Mouse (Mus musculus) CD8-positive naive resting alpha-beta T cell, adult 2 months (primary cell): ENCODE results near the gene Capn11.
A peak's percentile ranks its signal among the peaks of the same experiment; 100 is the strongest.

Experiments used
- DNase-seq, 2 experiments: peaks; one replicate each; pipeline ENCODE4 v3.0.0; 2022; ENCODE audit warnings: low read depth in 2 of 2, low spot score in 2 of 2

Capn11 gene

GRCm38 (mm10) chr17:45600267-45600666 is 58.9 kb downstream of the Capn11 start:
- no peak for DNase-seq

- no peak for DNase-seq
These were observed 59.5 kb downstream of the Capn11 start, which contains the start of gene Slc29a1 for GRCm38 (mm10) chr17:45599446-45600242. TSS of gene Slc29a1 (minus strand) at chr17:45599606.

DNA sequence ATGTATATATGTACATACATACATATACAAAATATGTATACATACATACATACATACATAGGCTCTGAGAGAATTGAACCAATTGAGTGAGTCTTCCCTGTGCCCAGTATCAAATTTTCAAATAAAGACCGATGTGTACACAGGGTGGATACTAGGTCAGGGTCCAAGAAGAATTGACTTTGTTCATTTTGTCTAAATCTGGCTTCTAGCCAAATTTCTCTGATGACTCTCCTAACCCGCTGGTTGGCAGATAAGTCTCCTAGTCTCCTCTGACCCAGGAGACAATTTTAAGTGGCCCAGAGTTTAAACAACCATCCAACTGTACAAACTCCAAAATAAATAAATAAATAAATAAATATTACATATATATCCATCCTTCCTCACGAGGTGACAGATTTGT is 60.2 kb downstream of the Capn11 start:
- DNase-seq, result no peak

GRCm38 (mm10) chr17:45598376-45598775 is 60.7 kb downstream of the Capn11 start:
- no peak for DNase-seq

GRCm38 (mm10) chr17:45597787-45598186 is 61.3 kb downstream of the Capn11 start:
- no peak for DNase-seq

GRCm38 (mm10) chr17:45596631-45597396 is 62.3 kb downstream of the Capn11 start:
- peak; percentile 43 to 62 for DNase-seq

GRCm38 (mm10) chr17:45595736-45596390 is 63.3 kb downstream of the Capn11 start:
- DNase-seq, result no peak

GRCm38 (mm10) chr17:45594881-45595735 is 64.0 kb downstream of the Capn11 start:
- peak; percentile 54 to 71 for DNase-seq

DNA sequence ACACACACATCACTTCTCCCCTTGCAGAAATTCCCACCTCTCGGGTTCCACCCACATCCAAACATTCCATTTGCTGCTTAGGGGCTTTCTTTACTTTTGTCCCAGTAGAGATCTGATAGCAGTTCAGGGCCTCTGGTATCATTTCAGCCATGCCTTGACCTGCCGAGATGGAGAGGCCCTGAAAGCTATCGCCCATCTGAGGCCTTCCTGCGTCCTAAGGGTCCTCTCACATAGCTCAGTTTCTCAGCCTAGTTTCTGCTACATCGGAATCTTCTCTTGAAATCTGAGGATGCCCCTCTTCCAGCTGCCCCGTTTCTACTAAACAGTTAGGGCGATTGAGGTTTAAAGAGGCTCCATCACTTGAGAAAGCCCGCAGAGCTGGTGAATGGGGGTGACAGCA is 64.9 kb downstream of the Capn11 start:
- DNase-seq, result no peak

GRCm38 (mm10) chr17:45593479-45593878 is 65.6 kb downstream of the Capn11 start:
- no peak for DNase-seq

DNA sequence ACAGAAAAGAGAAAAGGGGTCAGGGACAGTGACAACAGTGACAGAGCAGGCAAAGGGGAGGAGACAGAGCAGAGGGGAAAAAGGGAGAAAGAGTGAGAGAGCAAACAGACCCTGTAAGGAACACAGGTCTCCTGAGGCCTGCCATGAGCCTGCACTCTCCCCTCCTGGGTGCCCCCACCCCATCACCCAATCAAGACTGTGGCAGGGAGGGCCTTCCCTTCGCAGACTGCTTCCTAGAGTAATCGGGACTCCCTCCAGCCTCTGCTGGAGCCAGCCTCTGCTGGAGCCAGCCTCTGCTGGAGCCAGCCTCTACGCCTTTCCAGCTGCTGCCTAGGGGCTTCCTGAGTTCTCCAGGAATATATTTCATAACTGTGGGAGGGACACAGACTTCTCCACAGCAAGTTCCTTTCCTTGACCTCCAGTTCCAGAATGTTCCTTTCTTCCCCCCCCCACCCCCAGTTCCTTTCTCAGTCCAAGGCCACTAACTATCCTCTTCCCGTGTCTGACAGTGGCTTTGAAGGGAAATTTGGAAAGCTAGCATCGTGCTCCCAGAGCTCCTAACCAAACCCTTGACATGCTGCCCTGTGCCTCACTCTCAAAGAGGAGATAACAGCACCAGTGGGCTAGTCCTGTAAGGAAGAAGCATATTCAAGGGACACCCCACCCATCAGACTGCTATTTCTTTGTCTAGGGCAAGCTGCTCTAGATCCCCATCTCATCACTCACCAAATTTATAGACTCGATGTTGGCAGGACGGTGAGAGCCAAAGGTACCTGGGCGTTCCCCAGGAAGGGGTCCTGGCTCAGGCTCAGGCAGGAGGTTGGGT is 66.3 kb downstream of the Capn11 start:
- no peak for DNase-seq

- DNase-seq, result no peak
These were observed 67.2 kb downstream of the Capn11 start for GRCm38 (mm10) chr17:45591701-45592605.

DNA sequence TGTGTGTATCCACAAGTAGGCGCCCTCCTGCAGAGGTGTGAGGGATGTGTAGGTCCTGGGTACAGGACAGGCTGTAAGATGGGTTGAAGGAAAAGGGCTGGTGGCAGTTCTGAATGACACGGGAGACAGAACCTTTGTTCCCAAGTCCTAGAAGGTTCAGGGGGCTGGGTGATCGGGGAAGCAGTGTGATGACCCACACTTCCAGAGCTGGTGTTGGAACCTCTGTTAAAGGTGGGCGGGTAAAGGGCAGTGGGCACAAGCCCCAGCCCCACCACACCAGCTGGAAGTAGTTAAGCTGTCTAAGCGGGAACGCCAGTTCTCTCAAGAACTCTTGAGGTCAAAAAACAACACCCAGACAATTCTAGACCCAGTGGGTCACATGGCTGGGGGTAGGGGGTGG is 68.7 kb downstream of the Capn11 start:
- DNase-seq, result no peak

DNA sequence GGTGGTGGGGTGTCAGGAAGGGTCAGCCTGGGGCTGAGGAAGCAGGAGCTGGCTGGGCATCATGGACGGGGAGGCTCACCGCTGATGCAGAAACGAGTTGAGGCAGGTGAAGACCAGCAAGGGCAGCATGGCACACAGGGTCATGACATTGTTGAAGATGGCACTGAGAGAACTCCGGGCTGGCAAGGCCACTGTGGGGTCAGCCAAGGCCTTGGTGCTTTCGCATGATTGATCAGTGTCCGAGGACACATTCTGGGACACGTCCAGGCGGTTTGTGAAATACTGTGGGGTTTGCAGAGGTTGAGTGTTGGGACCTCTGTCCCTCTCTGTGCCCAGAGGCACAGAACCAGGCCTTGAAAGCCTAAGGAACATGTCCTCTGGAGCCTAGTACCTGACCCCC is 69.3 kb downstream of the Capn11 start:
- DNase-seq, result no peak

GRCm38 (mm10) chr17:45589236-45589635 is 69.9 kb downstream of the Capn11 start:
- DNase-seq, result no peak

DNA sequence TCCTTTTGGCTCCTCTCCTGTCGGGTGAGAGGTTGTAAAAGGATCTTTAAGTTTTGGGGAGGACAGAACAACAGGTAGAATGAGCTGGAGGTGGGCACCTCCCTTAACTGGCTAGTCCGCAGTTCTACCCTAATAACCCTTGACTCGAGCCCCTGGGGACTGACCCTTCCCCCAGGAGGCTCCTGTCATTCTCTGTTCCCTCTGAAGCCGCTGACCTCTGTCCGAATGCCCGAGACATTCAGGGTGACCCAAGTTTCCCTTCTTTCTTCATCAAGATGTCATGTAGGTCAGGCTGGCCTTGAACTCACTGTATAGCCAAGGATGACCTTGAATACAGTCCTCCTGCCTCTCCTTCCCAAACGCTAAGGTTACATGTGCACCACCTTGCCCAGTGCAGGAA is 70.8 kb downstream of the Capn11 start:
- no peak for DNase-seq

DNA sequence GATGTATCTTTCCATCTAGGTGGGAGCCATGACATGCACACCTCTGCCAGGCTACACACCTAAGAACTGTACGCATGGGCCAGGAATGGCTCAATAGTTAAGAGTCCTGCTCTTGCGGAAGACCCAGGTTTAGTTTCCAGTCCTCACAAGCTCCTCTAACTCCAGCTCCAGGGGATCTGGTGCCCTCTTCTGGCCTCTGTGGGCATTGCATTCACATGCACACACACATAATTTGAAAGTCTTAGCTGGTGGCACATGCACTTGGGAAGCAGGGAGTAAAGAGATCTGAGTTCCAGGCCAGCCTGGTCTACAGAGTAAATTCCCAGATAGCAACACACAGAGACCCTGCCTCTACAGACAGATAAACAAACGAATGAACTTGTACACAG is 72.7 kb downstream of the Capn11 start:
- DNase-seq, result no peak

DNA sequence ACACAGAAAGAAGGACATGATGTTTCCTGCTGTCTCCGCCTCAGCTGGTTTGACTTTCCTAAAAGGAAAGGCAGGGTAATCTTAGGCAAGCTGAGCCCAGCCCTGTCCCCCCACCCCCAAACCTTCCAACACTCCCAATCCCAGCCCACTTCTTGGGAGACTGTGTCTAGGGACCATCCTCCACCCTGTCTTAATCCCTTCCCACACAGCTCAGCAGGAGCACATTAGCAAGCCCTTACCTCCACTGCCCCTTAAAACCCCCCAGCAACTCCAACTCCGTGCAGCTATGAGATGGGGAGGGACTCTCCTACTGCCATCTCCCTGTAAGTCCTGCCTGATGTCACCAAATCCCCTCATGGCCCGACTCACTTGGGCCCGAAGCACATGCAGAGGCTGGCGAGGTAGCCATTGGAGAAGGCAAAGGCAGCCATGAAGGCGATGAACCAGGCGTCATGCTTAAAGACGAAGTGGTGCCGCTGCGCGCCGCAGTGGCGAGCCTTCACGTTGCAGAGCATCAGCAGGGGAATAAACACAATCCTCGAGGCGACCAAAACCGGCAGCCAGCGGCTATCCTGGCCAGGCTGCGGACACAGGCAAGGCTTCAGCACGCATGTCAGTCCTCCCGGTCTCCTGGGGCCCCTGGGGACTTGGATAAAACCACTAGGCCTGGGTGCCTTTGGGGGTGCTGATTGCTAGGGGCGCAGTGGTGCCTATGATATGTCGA is 73.2 kb downstream of the Capn11 start:
- no peak for DNase-seq
